Mouse (Mus musculus): ENCODE data around the gene Il21.

DNA sequence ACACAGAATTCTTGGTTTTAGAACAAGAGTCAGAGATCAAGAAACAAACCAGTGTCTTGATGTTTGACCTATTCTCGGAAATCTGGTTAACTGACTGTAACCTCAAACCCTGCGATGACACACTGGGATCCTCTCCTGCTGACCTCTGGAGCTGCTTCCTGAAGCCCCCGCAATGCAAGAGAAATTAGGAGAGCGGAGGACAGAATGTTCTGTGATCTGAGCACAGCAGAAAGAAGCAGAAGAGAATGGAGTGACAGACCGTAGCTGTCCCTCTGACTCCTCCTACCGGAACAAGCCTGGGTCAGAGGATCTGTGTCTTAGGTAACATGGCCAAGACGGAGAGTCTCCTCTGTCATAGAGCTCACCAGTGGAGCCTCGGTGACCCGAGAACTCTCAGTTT is 53.0 kb downstream of the Il21 start:
- TF ChIP-seq POLR2A (IDR thresholded peaks at IDR 0.05; ENCODE audit: low read depth, low read length) (no peak), CTCF (IDR thresholded peaks at IDR 0.05; ENCODE audit: borderline replicate concordance, insufficient read depth, low read length) (no peak)

Data from embryonic fibroblast, embryonic 13.5 days (primary cell).